Mouse (Mus musculus) gastrocnemius, postnatal 10 days (tissue): Measurements from ENCODE around the gene Cyth3. TPM values are rescaled to one million over a fixed set of nuclear protein-coding genes. Genes with fewer than 3 reads are reported as not detected.

Experiments used
- DNase-seq: peaks from one replicate; pipeline ENCODE4 v3.0.0; 2021; ENCODE audit warnings: mixed read lengths
- total RNA-seq, 2 experiments: library from RNA; stranded (reverse); gene quantifications; 2 replicates each; pipeline ENCODE4 v1.2.3; 2021

Gene Cyth3
- total RNA-seq, 2 experiments from 2014 or later: 39.9 to 51.8 TPM

- DNase-seq: no peak
These were observed 13.1 kb downstream of the Cyth3 start for GRCm38 (mm10) chr5:143635358-143635757.

- no peak for DNase-seq
These were observed 13.9 kb downstream of the Cyth3 start for GRCm38 (mm10) chr5:143636173-143636572.

GRCm38 (mm10) chr5:143637832-143638420 is 15.7 kb downstream of the Cyth3 start:
- no peak for DNase-seq

- no peak for DNase-seq
These were observed 16.4 kb downstream of the Cyth3 start for GRCm38 (mm10) chr5:143638516-143639270.

- DNase-seq: no peak
These were observed 17.1 kb downstream of the Cyth3 start for GRCm38 (mm10) chr5:143639329-143639728.

GRCm38 (mm10) chr5:143639810-143640209 is 17.6 kb downstream of the Cyth3 start:
- DNase-seq: no peak

- no peak for DNase-seq
These were observed 19.3 kb downstream of the Cyth3 start for GRCm38 (mm10) chr5:143641503-143641902.

GRCm38 (mm10) chr5:143642262-143642831 is 20.1 kb downstream of the Cyth3 start:
- no peak for DNase-seq

GRCm38 (mm10) chr5:143645976-143646375 is 23.7 kb downstream of the Cyth3 start:
- DNase-seq: no peak

- no peak for DNase-seq
These were observed 25.2 kb downstream of the Cyth3 start for GRCm38 (mm10) chr5:143647412-143647811.

GRCm38 (mm10) chr5:143648058-143648457 is 25.8 kb downstream of the Cyth3 start:
- DNase-seq: no peak

GRCm38 (mm10) chr5:143649168-143649567 is 26.9 kb downstream of the Cyth3 start:
- DNase-seq: no peak

- no peak for DNase-seq
These were observed 29.8 kb downstream of the Cyth3 start for GRCm38 (mm10) chr5:143651855-143652631.

GRCm38 (mm10) chr5:143653497-143653896 is 31.2 kb downstream of the Cyth3 start:
- DNase-seq: no peak

GRCm38 (mm10) chr5:143654670-143655510 is 32.6 kb downstream of the Cyth3 start:
- no peak for DNase-seq

- no peak for DNase-seq
These were observed 33.3 kb downstream of the Cyth3 start for GRCm38 (mm10) chr5:143655511-143655943.

GRCm38 (mm10) chr5:143656708-143657245 is 34.5 kb downstream of the Cyth3 start:
- DNase-seq: no peak

- no peak for DNase-seq
These were observed 36.8 kb downstream of the Cyth3 start for GRCm38 (mm10) chr5:143659021-143659523.

GRCm38 (mm10) chr5:143663074-143663687 is 40.9 kb downstream of the Cyth3 start:
- no peak for DNase-seq

- no peak for DNase-seq
These were observed 43.3 kb downstream of the Cyth3 start for GRCm38 (mm10) chr5:143665561-143665960.

GRCm38 (mm10) chr5:143666015-143666414 is 43.8 kb downstream of the Cyth3 start:
- no peak for DNase-seq
